Mouse (Mus musculus) CD8-positive naive resting alpha-beta T cell, adult 2 months (primary cell): Measurements from ENCODE around the gene Isyna1.

Experiments
- DNase-seq, 2 experiments: peaks; one replicate each; pipeline ENCODE4 v3.0.0; 2022; ENCODE audit warnings: low read depth in 2 of 2, low spot score in 2 of 2

Isyna1 gene

DNA sequence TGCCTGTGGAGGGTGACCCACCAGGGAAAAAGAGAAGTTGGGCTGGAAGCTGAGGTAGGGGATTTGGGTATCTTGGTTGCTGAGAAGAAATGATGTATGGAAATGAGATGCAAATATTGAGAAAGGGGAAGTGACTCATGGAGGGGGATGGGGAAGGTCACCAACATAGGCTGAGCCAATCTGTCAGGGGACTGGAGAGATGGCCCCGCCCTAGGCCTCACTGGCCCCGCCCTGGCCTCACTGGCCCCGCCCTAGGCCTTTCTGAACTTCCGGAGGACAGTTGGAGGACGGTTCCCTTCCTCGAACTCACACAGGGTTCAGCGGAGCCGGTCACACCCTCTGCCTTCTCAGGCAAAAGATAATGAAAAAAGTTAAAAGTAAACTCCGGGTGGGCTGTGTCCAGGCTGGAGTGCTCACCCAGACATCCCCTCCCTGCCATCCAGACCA, 24.7 kb downstream of the Isyna1 start:
- DNase-seq: no peak

DNA sequence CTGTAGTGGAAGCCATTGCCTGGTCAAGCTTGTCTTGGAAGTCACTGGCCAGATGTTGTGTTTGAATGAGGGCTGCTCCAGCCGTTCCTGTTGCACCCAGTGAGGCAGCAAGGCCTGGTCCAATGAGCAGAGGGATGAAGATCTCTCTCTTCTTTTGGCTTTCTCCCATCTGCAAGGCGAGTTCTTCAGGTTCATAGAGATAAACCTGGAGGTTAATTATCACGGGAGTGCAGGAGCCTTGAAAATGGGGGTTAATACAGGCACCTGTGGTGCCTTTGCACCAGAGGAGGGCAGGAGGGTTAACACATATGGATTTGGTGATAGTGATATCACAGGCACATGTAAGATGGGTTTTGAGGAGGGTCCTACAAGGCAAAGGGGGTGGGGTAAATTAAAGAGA, 28.0 kb downstream of the Isyna1 start:
- no peak for DNase-seq

DNA sequence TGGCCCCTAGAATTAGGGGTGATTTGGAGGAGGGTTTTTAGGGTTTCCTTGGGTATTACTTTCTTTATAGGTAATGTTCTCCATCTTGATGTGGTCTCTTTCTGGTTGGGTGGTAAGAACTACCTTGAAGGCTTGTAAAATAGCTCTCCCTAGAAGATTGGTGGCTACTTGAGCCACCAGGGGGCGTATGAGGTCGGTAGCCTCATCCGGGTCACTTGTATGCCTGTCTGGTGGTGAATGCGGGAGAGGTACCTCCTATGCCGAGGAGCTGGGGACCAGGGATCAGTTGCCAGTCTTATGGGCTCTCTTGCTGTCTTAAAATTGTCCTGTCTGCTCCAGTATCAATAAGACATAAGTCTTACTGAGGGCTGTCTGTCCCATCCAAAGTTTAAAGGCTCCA, 30.9 kb downstream of the Isyna1 start:
- peak; percentile 39 to 61 for DNase-seq

DNA sequence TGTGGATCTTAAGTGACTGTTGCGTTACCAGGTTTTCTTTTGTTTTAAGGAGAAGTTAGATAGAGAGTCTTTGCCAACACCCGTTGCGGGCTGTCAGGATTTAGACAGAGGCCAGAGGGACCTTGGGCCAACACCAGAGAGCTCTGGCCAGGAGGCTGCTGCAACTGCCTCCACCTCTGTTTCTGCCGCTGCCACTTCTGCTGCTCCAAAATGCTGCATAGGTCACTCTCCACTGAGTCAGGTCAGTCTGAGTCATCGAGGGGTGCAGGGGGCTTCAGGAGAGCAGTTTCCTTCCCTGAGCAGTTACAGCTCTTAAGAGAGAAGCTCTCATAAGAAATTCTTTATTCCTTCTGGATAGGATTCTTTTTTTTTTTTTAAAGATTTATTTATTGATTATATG, 32.9 kb downstream of the Isyna1 start:
- no peak for DNase-seq

DNA sequence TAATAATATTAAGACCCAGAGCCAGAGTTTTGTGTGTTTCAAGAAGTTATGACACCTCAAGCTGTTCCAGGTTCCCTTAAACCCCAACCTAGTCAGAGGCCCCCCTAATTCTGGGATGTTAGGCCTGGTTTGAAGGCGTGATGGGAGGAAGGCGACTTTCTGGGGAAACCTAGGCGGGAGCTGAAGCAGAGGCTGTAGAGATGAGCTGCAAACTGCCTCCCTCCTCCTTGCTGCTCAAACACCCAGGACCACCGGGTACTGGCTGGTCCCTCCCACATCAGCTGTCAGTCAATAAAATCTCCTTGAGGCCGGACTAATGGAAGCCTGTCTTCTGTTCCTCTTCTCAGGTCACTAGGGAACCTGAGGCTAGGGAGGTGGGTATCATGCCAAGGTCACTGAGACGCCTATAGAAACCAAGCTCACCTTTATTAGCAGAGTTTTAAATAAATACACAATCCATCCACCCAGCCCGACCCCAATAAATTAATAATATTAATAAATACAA, 34.9 kb downstream of the Isyna1 start:
- no peak for DNase-seq

DNA sequence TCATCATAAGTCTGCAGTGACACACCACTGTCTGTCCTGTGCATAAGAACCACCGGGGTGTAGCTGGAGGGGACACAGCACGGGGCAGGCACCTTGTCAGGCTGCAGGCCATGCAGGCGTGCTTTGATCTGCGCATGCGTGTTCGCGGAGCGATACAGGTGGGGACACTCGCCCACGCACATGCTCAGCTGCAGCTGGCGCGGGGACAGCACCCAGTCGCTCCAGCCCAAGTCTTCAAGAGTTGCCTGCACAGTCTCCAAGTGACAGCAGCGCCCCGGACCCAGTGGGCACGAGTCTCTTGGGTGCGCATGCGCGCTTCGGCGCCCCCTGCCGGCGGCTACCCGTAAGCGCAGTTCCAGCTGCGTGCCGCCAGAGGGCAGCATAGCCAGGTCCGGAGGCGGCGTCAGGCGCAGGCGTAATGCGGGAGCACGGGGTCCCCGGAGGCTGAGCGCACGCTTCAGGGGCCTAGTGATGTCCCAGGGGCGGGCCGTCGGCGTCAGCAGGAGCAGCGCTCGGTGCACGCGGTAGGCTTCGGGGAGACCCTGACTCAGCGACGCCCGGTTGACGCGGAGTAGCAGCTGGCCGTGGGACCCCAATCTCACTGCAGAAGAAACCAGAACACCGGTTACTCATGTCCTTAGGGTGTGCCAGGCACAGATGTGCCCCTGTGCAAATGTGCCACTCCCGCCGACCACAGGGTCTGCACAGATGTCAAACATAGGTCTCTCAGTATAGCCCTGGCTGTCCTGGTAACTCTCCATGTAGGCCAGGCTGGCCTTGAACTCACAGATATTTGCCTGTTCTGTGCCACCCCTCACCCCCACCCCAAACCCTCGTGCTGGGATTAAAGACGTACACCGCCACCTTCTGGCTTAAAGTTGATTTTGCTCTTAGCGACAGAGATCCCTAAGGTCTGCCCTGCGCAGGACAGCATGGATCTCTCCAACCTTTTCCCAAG, 35.7 kb downstream of the Isyna1 start:
- DNase-seq: peak; percentile 92 to 93

DNA sequence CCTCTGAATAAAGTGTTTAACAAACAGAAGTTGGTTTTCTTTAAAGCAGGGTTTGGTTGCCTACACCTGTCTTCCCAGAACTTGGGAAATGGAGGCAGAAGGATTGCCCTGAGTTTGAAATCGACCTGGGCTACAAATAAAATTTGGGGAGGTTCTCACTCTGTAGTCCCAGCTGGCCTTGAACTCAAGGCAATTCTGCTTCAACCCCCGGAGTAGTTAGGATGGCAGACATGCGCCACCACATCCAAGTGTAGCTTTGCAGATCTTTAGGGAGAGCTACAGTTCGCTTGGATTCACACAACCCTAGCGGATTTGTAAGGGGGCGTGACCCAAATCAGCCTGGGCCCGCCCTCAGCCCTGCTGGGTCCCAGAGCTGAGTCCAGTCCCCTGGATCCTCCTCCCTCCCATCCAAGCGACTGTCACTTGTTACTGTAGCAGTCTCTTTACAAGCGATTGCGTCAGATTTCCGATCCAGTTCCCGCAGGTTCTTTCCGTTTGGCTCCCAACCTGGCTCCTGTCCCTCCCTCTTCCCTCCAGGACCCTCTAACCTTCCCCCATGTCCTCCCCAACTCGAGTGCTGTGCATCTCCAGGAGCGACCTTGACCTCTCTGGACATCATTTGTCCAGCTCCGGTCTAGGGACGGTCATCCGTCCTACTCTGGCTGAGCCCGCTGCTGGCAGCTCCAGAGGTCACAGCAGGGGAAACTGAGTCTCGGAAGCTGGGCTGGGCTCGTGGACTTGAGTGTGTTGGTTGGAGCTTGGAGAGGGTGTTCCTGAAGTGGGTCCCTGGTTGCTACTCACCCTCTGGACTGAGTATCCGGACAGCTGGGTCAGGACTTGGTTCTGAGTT, 36.6 kb downstream of the Isyna1 start:
- DNase-seq: no peak

DNA sequence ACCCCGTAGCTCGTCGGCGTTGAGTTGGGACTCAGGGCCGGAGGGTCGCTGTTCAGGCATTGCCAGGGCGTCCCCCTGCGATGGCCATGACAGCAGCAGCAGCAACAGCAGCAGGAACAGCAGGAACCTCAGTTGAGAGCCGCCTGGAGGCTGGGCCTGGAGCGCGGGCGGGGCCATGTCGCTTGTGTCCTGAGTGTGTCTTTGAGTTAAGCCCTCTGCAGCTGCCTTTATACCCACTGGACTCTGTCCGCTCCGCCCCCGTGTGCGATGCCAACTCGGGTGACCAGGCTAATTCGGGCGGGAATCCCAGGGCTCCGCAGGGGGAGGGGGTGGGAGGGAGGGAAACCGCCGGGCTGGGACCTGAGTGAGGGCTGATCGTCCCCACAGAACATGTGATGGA, 37.3 kb downstream of the Isyna1 start:
- DNase-seq: no peak

DNA sequence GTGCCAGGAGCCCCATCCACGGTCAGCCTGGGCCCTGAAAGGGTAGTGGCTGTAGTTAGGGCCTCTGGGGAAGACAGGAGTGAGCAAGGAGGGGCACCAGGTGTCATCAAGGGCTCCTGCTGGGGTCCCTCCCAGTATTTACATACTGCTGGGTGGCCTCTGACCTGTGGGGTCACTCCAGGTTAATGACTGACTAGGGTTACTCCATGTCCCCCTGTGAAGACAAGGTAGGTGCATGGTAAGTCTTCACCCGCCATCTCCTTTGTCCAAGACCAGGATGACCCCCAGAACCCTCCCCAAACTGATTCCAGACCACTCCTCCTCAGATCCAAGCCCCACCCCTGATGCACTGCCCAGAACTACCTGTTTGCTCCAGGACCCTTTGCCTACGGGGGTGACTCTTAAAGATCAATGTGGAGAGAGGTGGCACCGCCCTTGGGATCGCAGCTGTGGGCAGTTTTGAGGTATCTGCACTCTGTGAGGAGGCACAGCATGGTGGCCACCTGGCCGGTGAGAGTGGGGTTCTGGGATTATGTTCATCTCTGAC, 38.2 kb downstream of the Isyna1 start, which contains the start of gene Gdf15:
Gdf15 (minus strand) TSS at position 111 of the 547 bp plus-strand sequence.
- no peak for DNase-seq

DNA sequence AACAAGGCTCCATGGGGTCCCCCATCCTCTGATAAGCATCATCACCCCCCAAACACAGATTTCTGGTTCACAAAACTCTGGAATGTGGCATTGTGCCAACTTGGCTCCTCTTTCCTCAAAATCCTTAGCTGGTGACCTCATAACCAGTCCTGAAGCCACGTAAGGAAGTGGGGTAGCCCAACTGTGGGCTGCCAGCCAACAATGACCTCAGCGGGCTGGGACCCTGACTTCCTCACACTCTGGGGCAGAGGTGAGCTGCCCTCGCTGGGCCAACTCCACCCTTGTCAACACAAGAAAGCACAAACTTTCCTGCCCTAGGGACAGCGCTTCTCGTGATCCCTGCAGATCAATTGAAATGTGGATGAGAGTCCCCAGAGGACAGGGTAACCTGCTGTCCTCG, 39.9 kb downstream of the Isyna1 start:
- DNase-seq: no peak

DNA sequence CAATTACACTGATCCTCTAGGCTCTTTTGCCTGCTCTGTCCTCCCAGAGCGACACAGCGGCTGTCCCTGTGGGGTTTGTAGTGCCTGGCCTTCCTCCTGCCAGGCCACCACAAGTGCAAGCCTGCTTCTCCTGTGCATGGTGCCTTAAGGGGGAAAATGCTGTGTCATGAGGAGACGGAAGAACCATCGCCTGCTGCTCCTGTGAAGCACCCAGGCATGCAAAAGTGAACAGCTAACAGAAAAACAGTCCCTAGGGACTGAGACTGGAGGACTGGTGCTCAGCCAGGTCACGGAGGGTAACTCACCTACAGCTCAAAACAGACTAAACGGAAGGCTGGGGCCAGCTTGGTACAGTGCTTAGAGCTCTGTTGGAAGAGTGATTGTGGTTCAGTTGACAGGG, 41.4 kb downstream of the Isyna1 start:
- no peak for DNase-seq

DNA sequence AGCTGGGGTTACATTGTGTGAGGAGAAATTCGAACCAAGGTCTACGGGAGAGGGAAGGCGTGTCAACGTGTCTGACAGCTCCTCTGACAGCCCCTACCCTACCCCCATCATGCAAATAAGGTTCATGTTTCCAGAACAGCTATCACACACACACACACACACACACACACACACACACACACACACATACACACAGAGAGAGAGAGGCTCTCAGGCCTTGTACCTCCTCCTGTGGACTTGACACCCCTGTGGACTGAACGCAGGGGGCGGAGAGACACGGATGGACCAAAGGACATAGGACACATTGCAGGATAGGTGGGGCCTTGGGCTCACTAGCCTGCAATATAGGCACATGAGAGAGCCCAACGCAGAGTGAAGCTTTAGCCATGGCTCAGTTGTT, 42.7 kb downstream of the Isyna1 start:
- DNase-seq: no peak

DNA sequence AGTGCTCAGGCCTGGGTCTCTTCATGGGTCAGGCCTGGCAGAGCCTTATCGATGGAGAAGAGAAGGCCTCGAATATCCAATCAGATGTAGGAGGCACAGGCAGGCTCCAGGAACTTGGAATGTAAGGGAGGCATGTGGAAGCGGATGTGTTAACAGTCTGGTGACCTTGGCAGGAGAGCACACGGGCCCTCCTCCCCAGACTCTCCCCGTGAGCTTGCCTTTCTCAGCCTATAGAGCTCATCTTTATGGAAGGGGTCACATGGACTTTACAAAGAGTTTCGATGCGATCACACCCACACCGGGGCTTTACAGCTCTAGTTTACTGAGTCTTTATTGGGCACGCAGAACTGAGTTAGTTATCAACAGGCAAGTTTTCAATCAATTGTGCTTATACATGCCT, 44.6 kb downstream of the Isyna1 start:
- DNase-seq: no peak

DNA sequence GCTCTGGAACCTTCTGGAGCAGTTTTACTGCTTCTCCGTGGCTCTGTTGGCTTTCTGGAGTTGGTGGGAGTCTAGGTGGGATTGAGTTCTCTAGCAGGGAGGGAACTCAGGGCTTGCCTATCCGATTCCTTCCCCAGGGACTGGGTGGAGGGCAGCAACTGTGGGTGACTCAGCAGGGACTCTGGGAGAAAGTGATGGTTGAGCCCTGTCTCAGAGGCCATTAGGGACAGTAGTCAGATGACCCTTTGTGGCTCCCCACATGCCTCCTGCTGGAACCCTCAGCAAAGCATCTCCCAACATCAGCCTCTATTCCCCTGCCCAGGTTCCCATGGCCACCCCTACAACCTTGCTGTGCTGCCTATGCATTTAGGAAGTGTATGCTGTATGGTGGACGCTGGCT, 48.8 kb downstream of the Isyna1 start:
- no peak for DNase-seq

DNA sequence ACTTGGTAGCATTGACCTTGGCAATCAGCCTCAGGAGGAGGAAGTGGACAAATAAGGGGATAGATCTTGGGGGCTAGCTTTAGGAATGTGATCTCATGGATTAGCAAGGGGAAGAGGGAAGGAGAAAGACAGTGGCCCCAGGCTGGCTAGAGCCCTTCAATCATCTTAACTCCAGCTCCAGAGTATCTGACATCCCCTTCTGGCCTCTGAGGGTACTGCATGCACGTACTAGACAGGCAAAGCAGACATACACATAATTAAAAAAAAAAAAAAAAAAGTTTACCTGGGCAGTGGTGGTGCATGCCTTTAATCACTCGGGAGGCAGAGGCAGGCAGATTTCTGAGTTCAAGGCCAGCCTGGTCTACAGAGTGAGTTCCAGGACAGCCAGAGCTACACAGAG, 49.9 kb downstream of the Isyna1 start:
- DNase-seq: peak in 1 of 2 experiments; percentile 28

DNA sequence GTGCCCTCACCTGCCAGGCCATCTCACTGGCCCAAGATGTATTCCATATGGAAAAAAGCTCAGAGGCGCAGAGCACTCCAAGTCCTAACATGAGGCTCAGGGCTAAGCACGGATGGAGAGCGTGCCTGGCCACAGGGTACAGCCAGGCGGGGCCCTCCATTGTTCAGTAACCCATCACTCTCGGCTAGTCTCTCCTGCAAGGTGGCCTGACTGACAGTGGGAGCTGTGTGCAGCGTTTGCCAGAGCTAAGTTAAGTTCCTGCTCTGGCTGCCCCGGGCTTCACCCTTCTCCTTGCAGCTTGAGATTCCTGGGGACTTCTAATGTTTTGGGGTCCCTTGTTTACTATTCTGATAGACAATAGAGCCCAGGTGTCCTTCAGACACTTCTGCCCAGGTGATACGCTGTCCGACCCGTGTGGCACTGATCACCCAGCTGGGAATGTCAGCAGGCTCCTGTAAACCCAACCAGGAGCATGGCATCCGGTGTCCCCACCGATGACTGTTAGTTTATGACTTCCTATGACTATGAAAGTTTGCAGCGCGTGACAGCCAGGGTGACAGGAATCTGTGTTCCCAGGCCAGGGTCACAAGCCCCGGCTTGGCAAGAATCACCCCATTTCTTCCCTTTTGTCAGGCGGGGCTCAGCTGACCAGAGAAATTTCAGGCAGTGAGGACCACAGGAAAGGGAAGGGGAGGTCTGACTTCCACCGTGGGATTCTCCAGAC, 51.5 kb downstream of the Isyna1 start:
- DNase-seq: no peak

DNA sequence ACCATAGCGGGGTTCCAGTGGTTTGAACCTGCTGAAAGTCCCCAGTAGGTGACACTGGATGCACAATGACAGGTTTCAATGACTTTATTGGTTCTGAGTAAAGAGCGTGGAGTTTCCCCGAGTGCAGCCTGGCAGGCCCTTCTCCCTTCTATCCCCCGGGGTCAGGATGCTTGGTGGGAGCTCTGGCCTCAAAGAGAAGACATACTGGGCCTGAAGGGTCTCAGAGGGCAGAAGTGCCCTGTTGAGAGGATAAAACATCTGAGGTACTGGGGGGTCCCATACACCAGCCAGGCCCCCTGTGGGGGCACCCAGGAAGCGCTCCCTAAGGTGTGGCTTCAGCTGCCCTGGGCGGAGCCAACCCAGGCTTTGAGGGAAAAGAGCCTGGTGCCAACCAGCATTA, 52.2 kb downstream of the Isyna1 start:
- no peak for DNase-seq

DNA sequence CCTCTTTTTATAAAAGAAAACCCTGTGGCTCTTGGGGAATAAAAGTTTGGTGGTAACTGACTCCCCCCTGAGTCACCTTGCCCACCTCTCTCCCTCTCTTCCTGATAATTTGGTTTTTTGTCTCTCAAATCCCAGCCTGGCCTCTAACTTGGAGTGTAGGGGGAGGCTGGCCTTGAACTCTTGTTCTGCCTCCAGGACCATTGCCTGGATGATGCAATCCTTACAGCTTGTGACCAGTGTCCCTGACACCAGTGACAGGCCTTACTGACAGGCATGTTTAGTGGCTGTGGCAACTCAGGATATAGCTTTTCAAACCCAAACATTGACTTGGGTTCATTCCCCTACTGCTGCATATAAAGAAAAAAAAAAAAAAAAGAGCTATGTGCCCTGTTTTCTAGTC, 52.6 kb downstream of the Isyna1 start:
- no peak for DNase-seq
